Mouse (Mus musculus): ENCODE data around the gene Rasgef1b. TPM values are rescaled to one million over a fixed set of nuclear protein-coding genes. Genes with fewer than 3 reads are reported as not detected.

The Rasgef1b gene
- polyA plus RNA-seq, 1 experiment from 2014 or later = 6.5 TPM

- Histone ChIP-seq H3K4me1 (ENCODE audit: control insufficient read depth, insufficient read depth, low read length) (peaks cover 5% of the 10 kb centered on the region; the same call in 1 of the 2 replicates), H3K9me3 (ENCODE audit: control insufficient read depth, low read length) (no peaks in the 10 kb centered on the region), H3K4me3 (ENCODE audit: low read depth, low read length) (no peak overlapping the region), H3K4me2 (ENCODE audit: low read depth, low read length) (no peak overlapping the region), H3K27ac (replicated peaks; ENCODE audit: low read depth, low read length) (no peak overlapping the region; the same call in 1 of the 2 replicates), H3K27me3 (replicated peaks; ENCODE audit: control insufficient read depth, insufficient read depth, low read length) (no peaks in the 10 kb centered on the region), H3K36me3 (ENCODE audit: control insufficient read depth, insufficient read depth, low read length) (no peaks in the 10 kb centered on the region), H3K9ac (ENCODE audit: low read depth, low read length) (no peak overlapping the region)
- 60% methylated on average over 10 of the region's 10 CpGs for WGBS
- DNase-seq (ENCODE audit: low spot score) = no peak
- ATAC-seq (ENCODE audit: low read depth) = 0 out of 2 replicates have a peak, but pooled peaks have one; percentile 30
These were observed 233.3 kb downstream of the Rasgef1b start for GRCm38 (mm10) chr5:99495354-99496156.

GRCm38 (mm10) chr5:99493861-99494260 lies 235.0 kb downstream of the Rasgef1b start:
- Histone ChIP-seq H3K27ac (replicated peaks; ENCODE audit: low read depth, low read length) (no peak overlapping the region), H3K36me3 (ENCODE audit: control insufficient read depth, insufficient read depth, low read length) (no peaks in the 10 kb centered on the region), H3K4me1 (ENCODE audit: control insufficient read depth, insufficient read depth, low read length) (peaks cover 5% of the 10 kb centered on the region; the same call in 1 of the 2 replicates), H3K9ac (ENCODE audit: low read depth, low read length) (no peak overlapping the region), H3K4me2 (ENCODE audit: low read depth, low read length) (no peak overlapping the region), H3K27me3 (replicated peaks; ENCODE audit: control insufficient read depth, insufficient read depth, low read length) (no peaks in the 10 kb centered on the region), H3K4me3 (ENCODE audit: low read depth, low read length) (no peak overlapping the region), H3K9me3 (ENCODE audit: control insufficient read depth, low read length) (no peaks in the 10 kb centered on the region)
- DNase-seq (ENCODE audit: low spot score) (no peak), ATAC-seq (ENCODE audit: low read depth) (no peak)
- WGBS = 70% methylated on average over 9 of the region's 9 CpGs

- ATAC-seq (ENCODE audit: low read depth) = no peak
- H3K4me2 ChIP-seq (ENCODE audit: low read depth, low read length) = no peak overlapping the region
- H3K36me3 ChIP-seq (ENCODE audit: control insufficient read depth, insufficient read depth, low read length) = no peaks in the 10 kb centered on the region
- 89% methylated on average over 3 of the region's 3 CpGs for WGBS
- H3K9ac ChIP-seq (ENCODE audit: low read depth, low read length) = no peak overlapping the region
- no peaks in the 10 kb centered on the region for H3K9me3 ChIP-seq (ENCODE audit: control insufficient read depth, low read length)
- H3K27ac ChIP-seq (replicated peaks; ENCODE audit: low read depth, low read length) = no peak overlapping the region
- DNase-seq (ENCODE audit: low spot score) = no peak
- H3K27me3 ChIP-seq (replicated peaks; ENCODE audit: control insufficient read depth, insufficient read depth, low read length) = no peaks in the 10 kb centered on the region
- H3K4me1 ChIP-seq (ENCODE audit: control insufficient read depth, insufficient read depth, low read length) = peaks cover 5% of the 10 kb centered on the region; the same call in 1 of the 2 replicates
- no peak overlapping the region for H3K4me3 ChIP-seq (ENCODE audit: low read depth, low read length)
These were observed 235.8 kb downstream of the Rasgef1b start for GRCm38 (mm10) chr5:99493017-99493416.

GRCm38 (mm10) chr5:99488479-99489158 lies 240.2 kb downstream of the Rasgef1b start:
- no peak for DNase-seq (ENCODE audit: low spot score)

GRCm38 (mm10) chr5:99487009-99487858 lies 241.6 kb downstream of the Rasgef1b start:
- no peaks in the 10 kb centered on the region for H3K9me3 ChIP-seq (ENCODE audit: control insufficient read depth, low read length)
- ATAC-seq (ENCODE audit: low read depth) = 0 out of 2 replicates have a peak, but pooled peaks have one; percentile 33
- no peak overlapping the region for H3K4me3 ChIP-seq (ENCODE audit: low read depth, low read length)
- DNase-seq (ENCODE audit: low spot score) = no peak
- no peak overlapping the region for H3K27ac ChIP-seq (replicated peaks; ENCODE audit: low read depth, low read length)
- H3K36me3 ChIP-seq (ENCODE audit: control insufficient read depth, insufficient read depth, low read length) = no peaks in the 10 kb centered on the region
- H3K9ac ChIP-seq (ENCODE audit: low read depth, low read length) = no peak overlapping the region
- no peak overlapping the region for H3K4me2 ChIP-seq (ENCODE audit: low read depth, low read length)
- no peaks in the 10 kb centered on the region for H3K27me3 ChIP-seq (replicated peaks; ENCODE audit: control insufficient read depth, insufficient read depth, low read length)
- WGBS = 54% methylated on average over 5 of the region's 5 CpGs
- H3K4me1 ChIP-seq (ENCODE audit: control insufficient read depth, insufficient read depth, low read length) = no peaks in the 10 kb centered on the region

More at GRCm38 (mm10) chr5:99488479-99489158, 240.2 kb downstream of the Rasgef1b start:
- no peak overlapping the region for H3K4me3 ChIP-seq (ENCODE audit: low read depth, low read length)
- H3K27ac ChIP-seq (replicated peaks; ENCODE audit: low read depth, low read length) = no peak overlapping the region
- no peak overlapping the region for H3K9ac ChIP-seq (ENCODE audit: low read depth, low read length)
- WGBS = 85% methylated on average over 6 of the region's 6 CpGs
- no peaks in the 10 kb centered on the region for H3K27me3 ChIP-seq (replicated peaks; ENCODE audit: control insufficient read depth, insufficient read depth, low read length)
- no peak for ATAC-seq (ENCODE audit: low read depth)
- no peaks in the 10 kb centered on the region for H3K9me3 ChIP-seq (ENCODE audit: control insufficient read depth, low read length)
- no peak overlapping the region for H3K4me2 ChIP-seq (ENCODE audit: low read depth, low read length)
- no peaks in the 10 kb centered on the region for H3K4me1 ChIP-seq (ENCODE audit: control insufficient read depth, insufficient read depth, low read length)
- H3K36me3 ChIP-seq (ENCODE audit: control insufficient read depth, insufficient read depth, low read length) = no peaks in the 10 kb centered on the region

- Histone ChIP-seq H3K36me3 (ENCODE audit: control insufficient read depth, insufficient read depth, low read length) (no peaks in the 10 kb centered on the region), H3K27me3 (replicated peaks; ENCODE audit: control insufficient read depth, insufficient read depth, low read length) (no peaks in the 10 kb centered on the region), H3K4me1 (ENCODE audit: control insufficient read depth, insufficient read depth, low read length) (peaks cover 12% of the 10 kb centered on the region), H3K9me3 (ENCODE audit: control insufficient read depth, low read length) (no peaks in the 10 kb centered on the region), H3K4me3 (ENCODE audit: low read depth, low read length) (no peak overlapping the region), H3K9ac (ENCODE audit: low read depth, low read length) (no peak overlapping the region), H3K4me2 (ENCODE audit: low read depth, low read length) (no peak overlapping the region), H3K27ac (replicated peaks; ENCODE audit: low read depth, low read length) (no peak overlapping the region)
- ATAC-seq (ENCODE audit: low read depth) (no peak), DNase-seq (ENCODE audit: low spot score) (no peak)
- WGBS = 85% methylated on average over 5 of the region's 5 CpGs
These were observed 245.7 kb downstream of the Rasgef1b start for GRCm38 (mm10) chr5:99483162-99483561.

- H3K4me3 ChIP-seq (ENCODE audit: low read depth, low read length) = no peak overlapping the region
- no peaks in the 10 kb centered on the region for H3K36me3 ChIP-seq (ENCODE audit: control insufficient read depth, insufficient read depth, low read length)
- H3K9ac ChIP-seq (ENCODE audit: low read depth, low read length) = no peak overlapping the region
- peaks cover 12% of the 10 kb centered on the region for H3K4me1 ChIP-seq (ENCODE audit: control insufficient read depth, insufficient read depth, low read length)
- DNase-seq (ENCODE audit: low spot score) (no peak), ATAC-seq (ENCODE audit: low read depth) (no peak)
- no peaks in the 10 kb centered on the region for H3K27me3 ChIP-seq (replicated peaks; ENCODE audit: control insufficient read depth, insufficient read depth, low read length)
- WGBS = 94% methylated on average over 6 of the region's 6 CpGs
- no peaks in the 10 kb centered on the region for H3K9me3 ChIP-seq (ENCODE audit: control insufficient read depth, low read length)
- no peak overlapping the region for H3K27ac ChIP-seq (replicated peaks; ENCODE audit: low read depth, low read length)
- no peak overlapping the region for H3K4me2 ChIP-seq (ENCODE audit: low read depth, low read length)
These were observed 246.3 kb downstream of the Rasgef1b start for GRCm38 (mm10) chr5:99482524-99482923.

DNA sequence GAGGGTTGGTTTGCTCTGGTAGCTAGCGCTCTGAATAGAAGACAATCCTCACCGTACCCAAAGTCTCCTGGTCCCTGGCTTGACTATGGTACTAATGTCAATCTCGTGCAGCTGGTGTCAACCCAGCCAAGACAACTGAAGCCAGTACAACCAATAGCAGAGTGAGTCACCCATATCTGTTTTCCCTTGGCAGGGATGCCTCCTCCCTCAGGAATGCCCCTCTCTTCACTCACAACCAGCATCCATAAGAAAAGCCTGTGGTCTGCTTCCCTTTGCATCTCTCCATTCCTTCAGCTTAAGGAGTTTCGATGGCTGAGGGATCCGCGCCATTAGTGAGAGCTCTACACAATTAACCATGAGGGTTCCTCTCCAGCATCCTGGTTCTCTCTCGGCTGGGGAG lies 246.8 kb downstream of the Rasgef1b start:
- ATAC-seq (ENCODE audit: low read depth) = no peak
- WGBS = 90% methylated on average over 7 of the region's 7 CpGs
- no peak overlapping the region for H3K4me2 ChIP-seq (ENCODE audit: low read depth, low read length)
- no peak overlapping the region for H3K4me3 ChIP-seq (ENCODE audit: low read depth, low read length)
- H3K9me3 ChIP-seq (ENCODE audit: control insufficient read depth, low read length) = no peaks in the 10 kb centered on the region
- DNase-seq (ENCODE audit: low spot score) = no peak
- H3K36me3 ChIP-seq (ENCODE audit: control insufficient read depth, insufficient read depth, low read length) = no peaks in the 10 kb centered on the region
- H3K27me3 ChIP-seq (replicated peaks; ENCODE audit: control insufficient read depth, insufficient read depth, low read length) = no peaks in the 10 kb centered on the region
- H3K27ac ChIP-seq (replicated peaks; ENCODE audit: low read depth, low read length) = no peak overlapping the region
- H3K9ac ChIP-seq (ENCODE audit: low read depth, low read length) = no peak overlapping the region
- H3K4me1 ChIP-seq (ENCODE audit: control insufficient read depth, insufficient read depth, low read length) = peaks cover 12% of the 10 kb centered on the region
